In genomic region chr3:68077406-68077805, GRCm38 (mm10) we compare ENCODE assay signal across 17 mouse cellular contexts.
"Had no signal": no experiment of that assay in that cellular context is flagged by ENCODE, and none has a peak within 500 bp of the region (broad histone marks: within the 10 kb centered on the region; RNA-seq: fewer than 3 reads in every experiment).

No protein-coding gene starts in this region.

- ATAC-seq: liver, embryonic 12.5 days; liver, postnatal 0 days; lung, postnatal 0 days; midbrain, embryonic 13.5 days; midbrain, embryonic 15.5 days; midbrain, embryonic 16.5 days had no signal

- DNase-seq: left cerebral cortex, postnatal 4 days; liver; liver, embryonic 13.5 days; liver, postnatal 0 days; lung, adult 18-20 months; lung, adult 2 months; lung, embryonic 14.5 days; lung, postnatal 10 days; lung, postnatal 14 days; lung, postnatal 36 days; lung, postnatal 4 days; midbrain, embryonic 14.5 days had no signal
